Mouse (Mus musculus): Measurements from ENCODE around the gene Agrn.

- no peak for TF ChIP-seq CTCF (IDR thresholded peaks at IDR 0.05; ENCODE audit: control insufficient read depth, insufficient read depth, insufficient replicate concordance, low read depth, low read length)
- no peak for TF ChIP-seq POLR2A (IDR thresholded peaks at IDR 0.05; ENCODE audit: control insufficient read depth, low read depth, low read length)
Measured at GRCm38 (mm10) chr4:156136285-156137100, 60.8 kb downstream of the Agrn start.
